Mouse (Mus musculus) G1E (cell line): Measurements from ENCODE around the gene Tmem258. TPM values are rescaled to one million over a fixed set of nuclear protein-coding genes. Genes with fewer than 3 reads are reported as not detected.
A peak's percentile ranks its signal among the peaks of the same experiment; 100 is the strongest.

Experiments used
- ATAC-seq: 2 replicates; pipeline ENCODE4 v1.8.0; 2016; ENCODE audit warnings: mild to moderate bottlenecking; ENCODE audit not compliant: insufficient number of reproducible peaks, poor library complexity, low FRiP score, severe bottlenecking; ENCODE audit errors: extremely low read depth
- DNase-seq: peaks from one replicate; pipeline ENCODE4 v3.0.0; 2012; ENCODE audit warnings: low spot score
- H3K27me3 ChIP-seq: 2 replicates; pipeline ENCODE4 v1.6.1; 2012; ENCODE audit warnings: mild to moderate bottlenecking, low read length, inconsistent platforms; ENCODE audit not compliant: insufficient read depth
- H3K36me3 ChIP-seq: replicated peaks from 2 replicates; pipeline ENCODE3; 2012; ENCODE audit warnings: mild to moderate bottlenecking, inconsistent platforms
- H3K4me1 ChIP-seq: 2 replicates; pipeline ENCODE4 v1.6.1; 2012; ENCODE audit warnings: low read depth, low read length, inconsistent platforms, mixed read lengths; ENCODE audit not compliant: insufficient read depth
- H3K4me3 ChIP-seq: 2 replicates; pipeline ENCODE4 v1.5.1; 2012; ENCODE audit warnings: low read depth, mild to moderate bottlenecking, inconsistent platforms, low read length, moderate library complexity, mixed read lengths
- H3K9me3 ChIP-seq: replicated peaks from 2 replicates; pipeline ENCODE4 v1.6.1; 2012; ENCODE audit warnings: inconsistent platforms
- CTCF ChIP-seq: IDR thresholded peaks from 2 replicates; pipeline ENCODE4 v1.5.1; 2012; ENCODE audit warnings: low read depth, low read length, inconsistent platforms, mixed read lengths
- GATA1 ChIP-seq: IDR thresholded peaks from 2 replicates; pipeline ENCODE4 v1.6.1; 2012; ENCODE audit warnings: borderline replicate concordance, low read length, inconsistent platforms, mixed read lengths
- GATA2 ChIP-seq: IDR thresholded peaks from 2 replicates; pipeline ENCODE4 v1.6.1; 2012; ENCODE audit warnings: low read depth, low read length, inconsistent platforms, borderline replicate concordance
- POLR2AphosphoS5 ChIP-seq: IDR thresholded peaks from 2 replicates; pipeline ENCODE4 v1.6.1; 2012; ENCODE audit warnings: low read depth, low read length, inconsistent platforms; ENCODE audit not compliant: insufficient replicate concordance
- TAL1 ChIP-seq: conservative IDR thresholded peaks from 2 replicates; pipeline ENCODE4 v1.6.1; 2012; ENCODE audit warnings: low read depth, low read length, inconsistent platforms, mixed read lengths
- polyA plus RNA-seq: library from polyadenylated mRNA; stranded (reverse); fragments of >175 nt; gene quantifications from 2 replicates; pipeline ENCODE4 v1.2.3, GENCODE M21; 2012
- total RNA-seq, 2 experiments: library from RNA; stranded (forward) in 1 of 2; stranded (reverse) in 1 of 2; fragments of 200-1000 nt in 1 of 2; fragments of >200 nt in 1 of 2; fragmentation: Nextera tagmentation in 1 of 2; gene quantifications; 2 replicates each; pipeline ENCODE4 v1.2.3; 2014 to 2017

Gene Tmem258
- total and polyA plus RNA-seq, 3 experiments = 20.3 to 178 (median 40.3) TPM

GRCm38 (mm10) chr19:10174956-10175355, 28.9 kb upstream of the Tmem258 start:
- ATAC-seq (no peak), DNase-seq (no peak)
- Histone ChIP-seq H3K9me3 (peaks cover 6% of the 10 kb centered on the region), H3K4me1 (peaks cover 61% of the 10 kb centered on the region), H3K4me3 (peak overlapping the region; percentile 56; the same call in 1 of the 2 replicates), H3K36me3 (peaks cover 3% of the 10 kb centered on the region), H3K27me3 (no peaks in the 10 kb centered on the region)
- TF ChIP-seq TAL1 = no peak
- TF ChIP-seq POLR2AphosphoS5 = no peak
- no peak for TF ChIP-seq GATA1

DNA sequence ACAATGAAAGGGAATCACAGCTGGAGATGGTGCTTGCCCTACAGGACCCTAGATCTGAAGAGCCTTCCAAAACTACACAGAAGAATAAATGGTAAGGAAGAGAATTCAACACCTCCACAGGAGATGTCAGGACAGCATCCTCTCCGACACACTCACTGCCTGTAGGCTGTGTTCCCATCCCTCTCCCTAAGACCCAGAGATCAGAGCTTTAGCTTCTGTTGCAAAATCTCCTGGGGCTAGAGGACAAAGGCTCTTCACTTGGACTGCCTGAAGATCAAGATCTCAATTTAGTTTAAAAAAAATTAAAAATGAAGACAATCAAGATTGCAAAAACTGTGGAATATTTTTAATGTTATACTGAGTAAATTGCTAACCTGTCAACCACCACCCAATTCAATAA, 27.3 kb upstream of the Tmem258 start:
- Histone ChIP-seq H3K4me3 (no peak overlapping the region), H3K27me3 (no peaks in the 10 kb centered on the region), H3K36me3 (peaks cover 3% of the 10 kb centered on the region), H3K9me3 (peaks cover 6% of the 10 kb centered on the region), H3K4me1 (peaks cover 59% of the 10 kb centered on the region)
- ATAC-seq (no peak), DNase-seq (no peak)
- no peak for TF ChIP-seq TAL1
- no peak for TF ChIP-seq GATA2

- TF ChIP-seq GATA2 (no peak), CTCF (no peak), POLR2AphosphoS5 (no peak), GATA1 (no peak), TAL1 (no peak)
- Histone ChIP-seq H3K4me1 (peaks cover 58% of the 10 kb centered on the region), H3K4me3 (no peak overlapping the region), H3K36me3 (peaks cover 3% of the 10 kb centered on the region), H3K9me3 (peaks cover 6% of the 10 kb centered on the region), H3K27me3 (no peaks in the 10 kb centered on the region)
- DNase-seq (no peak), ATAC-seq (no peak)
Observed at GRCm38 (mm10) chr19:10176941-10177372, 26.9 kb upstream of the Tmem258 start.

DNA sequence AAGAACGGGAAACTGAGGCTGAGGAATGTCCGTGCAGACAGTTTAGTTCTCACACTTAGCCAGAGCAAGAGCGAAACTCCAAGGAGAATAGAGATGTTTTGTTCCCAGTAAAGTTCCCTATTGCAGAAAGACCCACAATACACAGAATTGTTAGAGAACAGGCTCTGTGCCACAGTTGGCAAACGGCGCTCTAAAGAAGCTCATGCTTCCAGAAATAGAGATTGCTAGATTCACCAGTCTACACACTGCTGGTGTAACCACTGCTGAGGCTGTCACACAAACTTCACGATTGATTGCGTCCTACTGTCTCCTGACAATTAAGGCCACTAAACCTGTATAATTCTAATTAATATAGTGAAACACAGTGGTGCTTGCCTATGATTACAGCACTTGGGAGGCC, 22.6 kb upstream of the Tmem258 start:
- no peak overlapping the region for H3K4me3 ChIP-seq
- ATAC-seq = no peak
- peaks cover 6% of the 10 kb centered on the region for H3K9me3 ChIP-seq
- peaks cover 29% of the 10 kb centered on the region for H3K36me3 ChIP-seq
- DNase-seq = no peak
- TF ChIP-seq TAL1 (no peak), GATA1 (no peak), CTCF (no peak), POLR2AphosphoS5 (no peak)
- no peaks in the 10 kb centered on the region for H3K27me3 ChIP-seq
- peaks cover 52% of the 10 kb centered on the region for H3K4me1 ChIP-seq

DNA sequence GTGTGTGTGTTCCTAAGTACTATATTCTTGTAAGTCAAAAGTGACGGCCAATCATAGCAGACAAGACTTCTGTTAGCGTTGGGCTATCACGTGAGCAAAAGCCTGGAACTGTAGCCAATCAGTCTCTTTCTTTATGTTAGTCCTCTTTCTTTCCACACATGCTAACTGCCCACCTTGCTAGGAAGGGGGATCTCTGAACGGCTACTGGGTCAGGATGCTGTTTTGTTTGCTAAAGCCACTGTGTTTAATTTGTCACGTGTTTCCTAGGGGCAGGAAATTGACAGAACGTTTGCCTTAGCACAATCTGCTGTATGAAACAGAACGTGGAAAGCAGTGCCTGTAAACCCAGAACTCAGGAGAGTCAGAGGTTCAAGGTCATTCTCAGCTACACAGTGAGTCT, 21.7 kb upstream of the Tmem258 start:
- TF ChIP-seq CTCF (no peak), TAL1 (no peak), GATA1 (no peak), GATA2 (no peak), POLR2AphosphoS5 (no peak)
- Histone ChIP-seq H3K9me3 (peaks cover 6% of the 10 kb centered on the region), H3K27me3 (no peaks in the 10 kb centered on the region), H3K4me3 (peak overlapping the region; percentile 98; the same call in 1 of the 2 replicates), H3K4me1 (peaks cover 54% of the 10 kb centered on the region), H3K36me3 (peaks cover 38% of the 10 kb centered on the region)
- DNase-seq (peak; percentile 49), ATAC-seq (no peak)

- peak within 1 kb of the TSS; percentile 98 for H3K4me3 ChIP-seq
- H3K9me3 ChIP-seq = peaks cover 6% of the 10 kb centered on the region
- H3K4me1 ChIP-seq = peaks cover 58% of the 10 kb centered on the region
- DNase-seq (peak; percentile 96), ATAC-seq (peak; percentile 83)
- peaks cover 44% of the 10 kb centered on the region for H3K36me3 ChIP-seq
- TF ChIP-seq GATA1 = no peak
- TF ChIP-seq POLR2AphosphoS5 = no peak
- TF ChIP-seq CTCF = 0 out of 2 replicates have a peak, but pooled peaks have one; percentile 9
- no peak for TF ChIP-seq GATA2
- TF ChIP-seq TAL1 = no peak
- no peaks in the 10 kb centered on the region for H3K27me3 ChIP-seq
Observed at GRCm38 (mm10) chr19:10182670-10183298, 21.0 kb upstream of the Tmem258 start, which contains the start of gene Fads1. Gene Fads1 (plus strand): TSS chr19:10182888.
